Mouse (Mus musculus) mature B cell (primary cell): ENCODE data around the gene Ercc8.

ENCODE experiments used
- in situ Hi-C: fragments of 300-500 bp; cut with MboI; formaldehyde crosslinking; loops from 2 replicates; pipeline ENCODE4 v1.14.3; 2019

Ercc8 gene

GRCm38 (mm10) chr13:108215231-108215780 lies 56.8 kb downstream of the Ercc8 start:
- in situ Hi-C loops: no loop called here

GRCm38 (mm10) chr13:108219773-108220172 lies 61.2 kb downstream of the Ercc8 start:
- in situ Hi-C loops: no loop called here

GRCm38 (mm10) chr13:108229191-108229590 lies 70.7 kb downstream of the Ercc8 start:
- in situ Hi-C loops: no loop called here

DNA sequence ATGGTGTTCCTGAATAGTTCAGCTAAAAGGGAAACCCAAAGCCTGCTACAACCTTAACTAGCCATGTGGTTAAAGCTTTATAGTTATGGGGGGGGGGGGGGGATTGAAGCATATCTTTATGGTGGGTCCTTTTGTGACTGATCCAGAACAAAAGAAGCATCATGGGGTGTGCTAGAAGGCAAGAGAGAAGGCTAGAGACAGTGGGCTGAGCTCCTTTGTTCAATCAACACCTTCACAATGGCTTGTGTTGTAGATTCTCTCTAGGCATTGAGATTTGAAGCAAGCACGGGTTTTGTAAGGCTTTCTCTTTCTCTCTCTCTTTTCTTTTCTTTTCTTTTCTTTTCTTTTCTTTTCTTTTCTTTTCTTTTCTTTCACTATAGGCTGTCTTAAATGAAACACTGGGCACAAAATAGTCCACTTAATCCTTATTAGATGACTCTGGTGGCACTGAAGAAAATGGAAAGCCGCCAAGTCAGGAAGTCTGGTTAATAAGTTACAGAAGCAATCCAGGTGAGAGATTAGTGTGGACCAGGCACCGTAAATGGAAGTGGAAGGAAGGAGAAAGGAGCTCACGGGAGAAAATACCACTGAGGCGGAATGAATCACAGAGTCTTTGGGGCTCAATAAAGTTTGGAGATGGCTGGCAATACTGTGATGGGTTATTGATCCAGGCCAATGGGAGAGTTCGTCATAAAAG lies 71.3 kb downstream of the Ercc8 start:
- in situ Hi-C loops: no loop called here

DNA sequence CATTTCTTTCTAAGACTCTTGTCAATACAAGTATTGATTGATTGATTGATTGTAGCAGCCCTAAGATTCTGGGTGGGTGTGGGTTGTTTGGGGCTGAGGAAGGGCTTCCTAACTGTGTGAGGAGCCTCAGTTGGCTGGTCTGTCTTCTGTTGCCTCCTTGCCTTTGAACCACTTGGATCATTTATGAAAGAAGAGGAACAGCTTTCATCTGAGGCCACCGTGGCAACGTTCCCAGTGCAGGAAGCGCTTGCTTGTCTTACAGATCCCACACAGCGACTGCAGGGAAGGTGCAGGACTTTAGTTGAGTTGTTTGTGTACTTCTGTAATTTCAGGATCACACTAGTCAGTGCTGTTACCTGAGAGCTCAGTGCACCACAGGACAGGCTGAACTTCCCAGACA lies 81.5 kb downstream of the Ercc8 start:
- in situ Hi-C loops: no loop called here

- in situ Hi-C loops: no loop called here
Measured at GRCm38 (mm10) chr13:108241715-108242114, 83.2 kb downstream of the Ercc8 start.
